Mouse (Mus musculus) erythroblast, embryonic 14.5 days (primary cell): Measurements from ENCODE around the gene Rbms3.

Experiments used
- GATA1 ChIP-seq: IDR thresholded peaks from 2 replicates; pipeline ENCODE4 v1.6.1; 2012; ENCODE audit warnings: low read length, inconsistent platforms, mixed read lengths
- TAL1 ChIP-seq: IDR thresholded peaks from 3 replicates; pipeline ENCODE4 v1.6.1; 2012; ENCODE audit warnings: low read length, inconsistent platforms, mixed read lengths

- TF ChIP-seq TAL1 (no peak), GATA1 (no peak)
Observed at GRCm38 (mm10) chr9:117212023-117212422, 417.7 kb downstream of the Rbms3 start.
